Mouse (Mus musculus): ENCODE measurements around the gene Ndfip2. TPM values are rescaled to one million over a fixed set of nuclear protein-coding genes. Genes with fewer than 3 reads are reported as not detected.

Gene Ndfip2
- total and polyA plus RNA-seq, 3 experiments: 12.6 to 49.6 (median 19.0) TPM

DNA sequence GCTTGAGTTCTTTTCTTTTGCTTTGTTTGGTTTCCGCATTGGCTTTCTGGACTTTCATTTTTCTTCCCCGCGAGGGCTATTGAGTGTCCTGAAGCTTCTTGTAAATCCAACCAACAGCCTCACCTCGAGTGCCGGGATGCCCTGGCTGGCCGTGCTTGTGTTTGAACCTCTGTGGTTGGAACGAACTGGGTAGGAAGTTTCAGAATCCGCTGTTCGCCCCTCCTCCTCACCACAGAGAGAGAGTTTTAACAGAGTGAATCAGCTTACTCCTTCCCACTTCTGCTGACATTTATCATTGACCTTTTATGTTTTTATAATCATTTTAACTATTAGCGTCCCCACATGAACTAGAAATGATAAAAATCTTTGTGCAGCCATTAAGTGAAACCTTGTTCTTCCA, 18.3 kb upstream of the Ndfip2 start:
- Histone ChIP-seq H3K4me2 (ENCODE audit: insufficient read depth, low read depth, poor library complexity, severe bottlenecking) (peak overlapping the region; percentile 64), H3K79me2 (replicated peaks; ENCODE audit: control insufficient read depth, extremely low read depth, insufficient read depth, poor library complexity, severe bottlenecking) (no peaks in the 10 kb centered on the region), H3K9me3 (replicated peaks; ENCODE audit: low read length) (no peaks in the 10 kb centered on the region), H3K36me3 (replicated peaks in 1 of 2; ENCODE audit: control insufficient read depth in 1 of 2, insufficient read depth in 1 of 2, low read length in 1 of 2) (no peaks in the 10 kb centered on the region), H3K9ac (ENCODE audit: insufficient read depth, low read depth) (peak overlapping the region; percentile 4), H3K27ac (ENCODE audit: insufficient read depth, low read depth) (no peak overlapping the region), H3K4me3 (replicated peaks in 1 of 3; ENCODE audit: low read depth in 2 of 3, low read length in 2 of 3, poor library complexity in 1 of 3) (no peak overlapping the region), H3K27me3 (replicated peaks) (no peaks in the 10 kb centered on the region), H3K4me1 (ENCODE audit: control insufficient read depth in 1 of 2, insufficient read depth in 2 of 2) (no peaks in the 10 kb centered on the region)
- TF ChIP-seq IRF4 (IDR thresholded peaks at IDR 0.05; ENCODE audit: low read depth, low read length) (peak; percentile 81), CHD2 (IDR thresholded peaks at IDR 0.05; ENCODE audit: low read length) (0 out of 2 replicates have a peak, but pooled peaks have one; percentile 45), JUN (IDR thresholded peaks at IDR 0.05; ENCODE audit: insufficient read depth, low read depth, low read length) (no peak), USF1 (IDR thresholded peaks at IDR 0.05; ENCODE audit: low read depth, low read length) (no peak), UBTF (IDR thresholded peaks at IDR 0.05; ENCODE audit: low read depth, low read length) (no peak), EP300 (IDR thresholded peaks at IDR 0.05; ENCODE audit: low read length) (peak; percentile 60; the same call in 1 of the 2 replicates), BHLHE40 (IDR thresholded peaks at IDR 0.05; ENCODE audit: low read depth, low read length) (0 out of 2 replicates have a peak, but pooled peaks have one; percentile 22), MYC (IDR thresholded peaks at IDR 0.05; ENCODE audit: low read depth, low read length) (0 out of 2 replicates have a peak, but pooled peaks have one; percentile 18), POLR2A (IDR thresholded peaks at IDR 0.05; ENCODE audit: low read depth, low read length) (no peak)
- in situ Hi-C loops (cut with MboI; ENCODE audit: low pct_ligation_motif_present, low pct_unique_long_range_greater_than_20kb, low sequenced_read_pairs): no loop called here
- dilution Hi-C loops (cut with MboI; ENCODE audit: extremely low pct_ligation_motif_present, extremely low pct_unique_long_range_greater_than_20kb, low sequenced_read_pairs): no loop called here
- peak; percentile 32 for DNase-seq (ENCODE audit: extremely low read depth)

- DNase-seq (ENCODE audit: extremely low read depth): no peak
- Histone ChIP-seq H3K9ac (ENCODE audit: insufficient read depth, low read depth) (no peak overlapping the region), H3K27ac (ENCODE audit: insufficient read depth, low read depth) (no peak overlapping the region), H3K4me3 (replicated peaks in 1 of 3; ENCODE audit: low read depth in 2 of 3, low read length in 2 of 3, poor library complexity in 1 of 3) (no peak overlapping the region), H3K27me3 (replicated peaks) (no peaks in the 10 kb centered on the region), H3K4me1 (ENCODE audit: control insufficient read depth in 1 of 2, insufficient read depth in 2 of 2) (no peaks in the 10 kb centered on the region), H3K9me3 (replicated peaks; ENCODE audit: low read length) (no peaks in the 10 kb centered on the region), H3K4me2 (ENCODE audit: insufficient read depth, low read depth, poor library complexity, severe bottlenecking) (no peak overlapping the region), H3K79me2 (replicated peaks; ENCODE audit: control insufficient read depth, extremely low read depth, insufficient read depth, poor library complexity, severe bottlenecking) (no peaks in the 10 kb centered on the region), H3K36me3 (replicated peaks in 1 of 2; ENCODE audit: control insufficient read depth in 1 of 2, insufficient read depth in 1 of 2, low read length in 1 of 2) (no peaks in the 10 kb centered on the region)
- in situ Hi-C loops (cut with MboI; ENCODE audit: low pct_ligation_motif_present, low pct_unique_long_range_greater_than_20kb, low sequenced_read_pairs): no loop called here
- no peak for TF ChIP-seq JUND (conservative IDR thresholded peaks at IDR 0.05; ENCODE audit: low read depth, low read length)
- dilution Hi-C loops (cut with MboI; ENCODE audit: extremely low pct_ligation_motif_present, extremely low pct_unique_long_range_greater_than_20kb, low sequenced_read_pairs): no loop called here
Measured at GRCm38 (mm10) chr14:105243805-105244443, 14.4 kb upstream of the Ndfip2 start.

DNA sequence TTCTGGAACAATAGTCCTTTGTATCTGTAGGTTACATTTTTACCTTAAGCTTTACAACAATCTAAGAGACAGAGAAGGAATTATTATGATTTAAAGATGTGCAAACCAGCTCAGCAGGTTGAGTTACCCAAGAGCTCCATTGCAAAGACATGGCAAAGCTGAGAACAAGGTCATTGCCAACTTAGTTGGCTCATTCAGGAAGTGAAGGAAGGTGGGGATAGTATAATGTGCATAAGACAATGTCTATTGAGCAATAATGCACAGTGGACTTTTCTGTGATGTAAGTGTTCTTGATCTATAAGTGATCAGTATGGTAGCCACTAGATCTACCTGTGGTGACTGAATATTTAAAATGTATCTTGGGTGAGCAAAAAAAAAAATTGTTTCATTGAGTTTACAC, 7.3 kb upstream of the Ndfip2 start:
- no peak overlapping the region for H3K4me2 ChIP-seq (ENCODE audit: insufficient read depth, low read depth, poor library complexity, severe bottlenecking)
- no peak overlapping the region for H3K4me3 ChIP-seq (replicated peaks in 1 of 3; ENCODE audit: low read depth in 2 of 3, low read length in 2 of 3, poor library complexity in 1 of 3)
- H3K27ac ChIP-seq (ENCODE audit: insufficient read depth, low read depth): no peak overlapping the region
- dilution Hi-C loops (cut with MboI; ENCODE audit: extremely low pct_ligation_motif_present, extremely low pct_unique_long_range_greater_than_20kb, low sequenced_read_pairs) (no loop called here), in situ Hi-C loops (cut with MboI; ENCODE audit: low pct_ligation_motif_present, low pct_unique_long_range_greater_than_20kb, low sequenced_read_pairs) (no loop called here)
- no peaks in the 10 kb centered on the region for H3K9me3 ChIP-seq (replicated peaks; ENCODE audit: low read length)
- H3K4me1 ChIP-seq (ENCODE audit: control insufficient read depth in 1 of 2, insufficient read depth in 2 of 2): 0 out of 4 replicates have a peak, but pooled peaks cover 0 to 2% of the 10 kb centered on the region in 2 experiments
- no peak for DNase-seq (ENCODE audit: extremely low read depth)
- TF ChIP-seq ZNF384 (IDR thresholded peaks at IDR 0.05; ENCODE audit: low read depth, low read length): no peak
- H3K79me2 ChIP-seq (replicated peaks; ENCODE audit: control insufficient read depth, extremely low read depth, insufficient read depth, poor library complexity, severe bottlenecking): no peaks in the 10 kb centered on the region
- H3K9ac ChIP-seq (ENCODE audit: insufficient read depth, low read depth): no peak overlapping the region
- peaks cover 5% of the 10 kb centered on the region for H3K27me3 ChIP-seq (replicated peaks)
- H3K36me3 ChIP-seq (replicated peaks in 1 of 2; ENCODE audit: control insufficient read depth in 1 of 2, insufficient read depth in 1 of 2, low read length in 1 of 2): no peaks in the 10 kb centered on the region
